Mouse (Mus musculus) megakaryocyte, embryonic 14.5 days (primary cell): Measurements from ENCODE around the gene Atg7.

Experiments
- FLI1 ChIP-seq: IDR thresholded peaks from 2 replicates; pipeline ENCODE4 v1.6.1; 2012; ENCODE audit warnings: low read length, inconsistent platforms, mixed read lengths
- GATA1 ChIP-seq: IDR thresholded peaks from 3 replicates; pipeline ENCODE4 v1.6.1; 2012; ENCODE audit warnings: mixed read lengths, low read length, inconsistent platforms, borderline replicate concordance

DNA sequence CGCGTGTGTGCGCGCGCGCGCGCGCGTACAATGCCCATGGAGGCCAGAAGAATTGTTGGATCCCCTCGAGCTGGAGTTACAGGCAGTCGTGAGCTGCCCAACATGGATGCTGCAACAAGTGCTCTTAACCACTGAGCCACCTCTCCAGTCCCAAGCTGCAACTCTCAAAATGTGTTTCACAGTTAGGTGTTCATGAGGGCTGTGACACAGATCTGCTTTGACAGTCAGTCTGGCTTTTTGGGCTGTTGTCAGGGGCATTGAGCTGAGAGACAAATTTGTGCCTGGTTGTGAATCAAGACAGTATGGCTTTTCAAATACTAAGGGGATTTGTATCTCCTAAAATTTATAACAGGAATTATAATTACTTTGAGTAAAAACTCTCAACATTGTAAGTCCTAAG is 248.4 kb downstream of the Atg7 start:
- TF ChIP-seq GATA1: no peak
- TF ChIP-seq FLI1: no peak
